Mouse (Mus musculus) kidney, embryonic 15.5 days (tissue): ENCODE measurements around the gene Vmn1r227. TPM values are rescaled to one million over a fixed set of nuclear protein-coding genes. Genes with fewer than 3 reads are reported as not detected.

Experiments
- ATAC-seq: fragments of 200-750 bp; cut with Nextera tagmentation; replicated peaks from 2 replicates; pipeline ENCODE4 v1.8.0; 2017; ENCODE audit warnings: moderate TSS enrichment; ENCODE audit not compliant: low FRiP score
- H3K27ac ChIP-seq: fragments of 300-500 bp; sonication (generic); 2 replicates; pipeline ENCODE4 v1.5.1; 2015; ENCODE audit warnings: mild to moderate bottlenecking, inconsistent platforms
- H3K27me3 ChIP-seq: fragments of 300-500 bp; sonication (generic); 2 replicates; pipeline ENCODE4 v1.6.1; 2015; ENCODE audit warnings: inconsistent platforms
- H3K36me3 ChIP-seq: fragments of 300-500 bp; sonication (generic); 2 replicates; pipeline ENCODE4 v1.6.1; 2015; ENCODE audit warnings: inconsistent platforms
- H3K4me1 ChIP-seq: fragments of 300-500 bp; sonication (generic); 2 replicates; pipeline ENCODE4 v1.6.1; 2015; ENCODE audit warnings: inconsistent platforms
- H3K4me2 ChIP-seq: fragments of 300-500 bp; sonication (generic); 2 replicates; pipeline ENCODE4 v1.6.1; 2015; ENCODE audit warnings: moderate library complexity, mild to moderate bottlenecking, inconsistent platforms
- H3K4me3 ChIP-seq: fragments of 300-500 bp; sonication (generic); replicated peaks from 2 replicates; pipeline ENCODE4 v1.5.1; 2015; ENCODE audit warnings: mild to moderate bottlenecking, inconsistent platforms
- H3K9ac ChIP-seq: fragments of 300-500 bp; sonication (generic); 2 replicates; pipeline ENCODE4 v1.6.1; 2015; ENCODE audit warnings: mild to moderate bottlenecking, inconsistent platforms
- H3K9me3 ChIP-seq: fragments of 300-500 bp; sonication (generic); replicated peaks from 2 replicates; pipeline ENCODE4 v1.6.1; 2016; ENCODE audit warnings: inconsistent platforms
- WGBS: fragments of 180-500 bp; shearing (Covaris S2); methylation state at CpG from one replicate; pipeline ENCODE4 v1.1.7; 2015; ENCODE audit warnings: mixed read lengths; 5-methylcytosine and 5-hydroxymethylcytosine counted together
- polyA plus RNA-seq: library from polyadenylated mRNA; unstranded; fragments of >200 nt; fragmentation: Nextera tagmentation; extraction: Ambion mirVana; gene quantifications from 2 replicates; pipeline ENCODE4 v1.2.1, GENCODE M21; 2015

The Vmn1r227 gene
- not detected in 2 replicates for polyA plus RNA-seq

DNA sequence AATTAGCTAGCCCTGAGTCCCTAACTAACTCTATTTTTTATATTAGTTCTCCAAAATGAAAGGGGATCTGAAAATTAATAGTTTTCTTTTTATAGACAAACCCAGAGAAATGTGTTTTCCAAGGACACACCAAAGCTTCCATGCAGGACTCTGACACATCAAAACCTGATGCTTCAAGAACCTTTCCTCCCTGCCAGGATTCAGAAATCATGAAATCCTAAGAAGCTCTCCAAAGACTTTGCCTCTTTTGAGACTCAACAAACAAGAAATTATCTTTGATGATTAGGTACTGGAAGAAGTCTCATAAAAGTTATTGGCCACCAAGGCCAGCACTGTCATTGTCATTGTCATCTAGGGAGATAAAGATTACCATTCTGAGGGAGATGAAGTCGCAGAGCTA lies at the start of gene Vmn1r227:
TSS of gene Vmn1r227 (plus strand) at position 301 of the 400 bp plus-strand sequence.
- no peaks in the 10 kb centered on the region for H3K4me1 ChIP-seq
- no peak within 1 kb of the TSS for H3K27ac ChIP-seq
- no peak within 1 kb of the TSS for H3K4me2 ChIP-seq
- ATAC-seq: no peak
- no peak within 1 kb of the TSS for H3K4me3 ChIP-seq
- no peaks in the 10 kb centered on the region for H3K36me3 ChIP-seq
- H3K9ac ChIP-seq: no peak within 1 kb of the TSS
- H3K27me3 ChIP-seq: no peaks in the 10 kb centered on the region
- no peaks in the 10 kb centered on the region for H3K9me3 ChIP-seq
- WGBS: 38% methylated on average over 1 of the region's 1 CpGs

- Histone ChIP-seq H3K4me3 (no peak within 1 kb of the TSS), H3K4me2 (no peak within 1 kb of the TSS), H3K9ac (no peak within 1 kb of the TSS), H3K4me1 (no peaks in the 10 kb centered on the region), H3K36me3 (no peaks in the 10 kb centered on the region), H3K27ac (no peak within 1 kb of the TSS), H3K27me3 (no peaks in the 10 kb centered on the region), H3K9me3 (no peaks in the 10 kb centered on the region; the same call in none of the 2 replicates)
- no peak for ATAC-seq
Observed at GRCm38 (mm10) chr17:20682543-20682942, 47.1 kb upstream of the Vmn1r227 start, which contains the start of gene Vmn1r226. Gene Vmn1r226, plus strand, starts transcription at chr17:20682843.

- H3K36me3 ChIP-seq: no peaks in the 10 kb centered on the region
- ATAC-seq: no peak
- H3K27ac ChIP-seq: no peak within 1 kb of the TSS
- no peak within 1 kb of the TSS for H3K4me3 ChIP-seq
- H3K9me3 ChIP-seq: no peaks in the 10 kb centered on the region
- H3K4me1 ChIP-seq: no peaks in the 10 kb centered on the region
- H3K9ac ChIP-seq: no peak within 1 kb of the TSS
- H3K4me2 ChIP-seq: no peak within 1 kb of the TSS
- H3K27me3 ChIP-seq: no peaks in the 10 kb centered on the region
Observed at GRCm38 (mm10) chr17:20786057-20786456, 56.4 kb downstream of the Vmn1r227 start, which contains the start of gene Vmn1r228. Gene Vmn1r228, minus strand, starts transcription at chr17:20786157.

Other genes starting within 250 kb of the Vmn1r227 start
- gene Vmn2r108, start 248.5 kb upstream of the Vmn1r227 start, polyA plus RNA-seq: not detected in 2 replicates
- not detected in 2 replicates for gene Vmn1r225, start 231.7 kb upstream of the Vmn1r227 start, polyA plus RNA-seq
- gene Vmn2r109, start 165.1 kb upstream of the Vmn1r227 start, polyA plus RNA-seq: not detected in 2 replicates
- 0.01 and 0.03 TPM in 2 replicates for gene Vmn2r110, start 133.4 kb upstream of the Vmn1r227 start, polyA plus RNA-seq
- not detected in 2 replicates for gene Fpr-rs3, start 105.0 kb upstream of the Vmn1r227 start, polyA plus RNA-seq
- not detected in 2 replicates for gene Vmn1r226, start 47.0 kb upstream of the Vmn1r227 start, polyA plus RNA-seq
- gene Vmn1r228, start 56.3 kb downstream of the Vmn1r227 start, polyA plus RNA-seq: not detected in 2 replicates
- not detected in 2 replicates for gene Vmn1r229, start 81.7 kb downstream of the Vmn1r227 start, polyA plus RNA-seq
- gene Vmn1r230, start 110.6 kb downstream of the Vmn1r227 start, polyA plus RNA-seq: not detected in 2 replicates
- not detected in 2 replicates for gene Vmn1r231, start 175.2 kb downstream of the Vmn1r227 start, polyA plus RNA-seq
- gene Vmn1r232, start 189.9 kb downstream of the Vmn1r227 start, polyA plus RNA-seq: not detected in 2 replicates
- 397 and 432 TPM in 2 replicates for gene Ppp2r1a, start 215.5 kb downstream of the Vmn1r227 start, polyA plus RNA-seq